Mouse (Mus musculus): ENCODE data around the gene Ddx6. TPM values are rescaled to one million over a fixed set of nuclear protein-coding genes. Genes with fewer than 3 reads are reported as not detected.
"Not testable (repeated sequence)": the region's sequence is repeated elsewhere in the genome, so short reads cannot be mapped to it uniquely, and the experiment has no call there.

Ddx6 gene
- polyA plus RNA-seq, 1 experiment, result 41.8 TPM

- TF ChIP-seq CTCF (IDR thresholded peaks at IDR 0.05; ENCODE audit: borderline replicate concordance, insufficient read depth, low read depth, low read length) (no peak), POLR2A (IDR thresholded peaks at IDR 0.05; ENCODE audit: borderline replicate concordance, insufficient read depth, low read length) (no peak)
- H3K4me3 ChIP-seq (replicated peaks; ENCODE audit: insufficient read depth, low read depth, low read length), result no peak overlapping the region
- no peaks in the 10 kb centered on the region for H3K27me3 ChIP-seq (ENCODE audit: control insufficient read depth, insufficient read depth, low read length)
- WGBS, result 72% methylated on average over 4 of the region's 4 CpGs
- no peak overlapping the region for H3K27ac ChIP-seq (ENCODE audit: insufficient read depth, low read length)
- no peak for DNase-seq
- no peaks in the 10 kb centered on the region for H3K4me1 ChIP-seq (ENCODE audit: control insufficient read depth, insufficient read depth, low read length)
Observed at GRCm38 (mm10) chr9:44573306-44573705, 31.4 kb upstream of the Ddx6 start.

- Histone ChIP-seq H3K27ac (ENCODE audit: insufficient read depth, low read length) (no peak overlapping the region), H3K4me1 (ENCODE audit: control insufficient read depth, insufficient read depth, low read length) (no peaks in the 10 kb centered on the region), H3K4me3 (replicated peaks; ENCODE audit: insufficient read depth, low read depth, low read length) (no peak overlapping the region), H3K27me3 (ENCODE audit: control insufficient read depth, insufficient read depth, low read length) (no peaks in the 10 kb centered on the region)
- WGBS, result 99% methylated on average over 2 of the region's 2 CpGs
- DNase-seq, result no peak
- TF ChIP-seq CTCF (IDR thresholded peaks at IDR 0.05; ENCODE audit: borderline replicate concordance, insufficient read depth, low read depth, low read length) (no peak), POLR2A (IDR thresholded peaks at IDR 0.05; ENCODE audit: borderline replicate concordance, insufficient read depth, low read length) (no peak)
Observed at GRCm38 (mm10) chr9:44575095-44575494, 29.6 kb upstream of the Ddx6 start.

- 90% methylated on average over 7 of the region's 7 CpGs for WGBS
- not testable (repeated sequence) for H3K27ac ChIP-seq (ENCODE audit: insufficient read depth, low read length); H3K27me3 ChIP-seq (ENCODE audit: control insufficient read depth, insufficient read depth, low read length); H3K4me1 ChIP-seq (ENCODE audit: control insufficient read depth, insufficient read depth, low read length); H3K4me3 ChIP-seq (replicated peaks; ENCODE audit: insufficient read depth, low read depth, low read length); DNase-seq
Observed at GRCm38 (mm10) chr9:44576046-44576445, 28.6 kb upstream of the Ddx6 start.

- H3K4me3 ChIP-seq (replicated peaks; ENCODE audit: insufficient read depth, low read depth, low read length), result no peak overlapping the region
- no peaks in the 10 kb centered on the region for H3K4me1 ChIP-seq (ENCODE audit: control insufficient read depth, insufficient read depth, low read length)
- TF ChIP-seq CTCF (IDR thresholded peaks at IDR 0.05; ENCODE audit: borderline replicate concordance, insufficient read depth, low read depth, low read length) (no peak), POLR2A (IDR thresholded peaks at IDR 0.05; ENCODE audit: borderline replicate concordance, insufficient read depth, low read length) (no peak)
- 45% methylated on average over 6 of the region's 6 CpGs for WGBS
- no peak overlapping the region for H3K27ac ChIP-seq (ENCODE audit: insufficient read depth, low read length)
- no peak for DNase-seq
- H3K27me3 ChIP-seq (ENCODE audit: control insufficient read depth, insufficient read depth, low read length), result no peaks in the 10 kb centered on the region
Observed at GRCm38 (mm10) chr9:44579392-44579791, 25.3 kb upstream of the Ddx6 start.

- TF ChIP-seq CTCF (IDR thresholded peaks at IDR 0.05; ENCODE audit: borderline replicate concordance, insufficient read depth, low read depth, low read length) (no peak), POLR2A (IDR thresholded peaks at IDR 0.05; ENCODE audit: borderline replicate concordance, insufficient read depth, low read length) (no peak)
- Histone ChIP-seq H3K4me3 (replicated peaks; ENCODE audit: insufficient read depth, low read depth, low read length) (no peak overlapping the region), H3K27ac (ENCODE audit: insufficient read depth, low read length) (no peak overlapping the region), H3K4me1 (ENCODE audit: control insufficient read depth, insufficient read depth, low read length) (no peaks in the 10 kb centered on the region), H3K27me3 (ENCODE audit: control insufficient read depth, insufficient read depth, low read length) (no peaks in the 10 kb centered on the region)
- no peak for DNase-seq
- 89% methylated on average over 5 of the region's 5 CpGs for WGBS
Observed at GRCm38 (mm10) chr9:44580085-44580484, 24.6 kb upstream of the Ddx6 start.

GRCm38 (mm10) chr9:44581423-44581822, 23.3 kb upstream of the Ddx6 start:
- DNase-seq, result no peak
- TF ChIP-seq CTCF (IDR thresholded peaks at IDR 0.05; ENCODE audit: borderline replicate concordance, insufficient read depth, low read depth, low read length), result no peak
- TF ChIP-seq POLR2A (IDR thresholded peaks at IDR 0.05; ENCODE audit: borderline replicate concordance, insufficient read depth, low read length), result no peak
- no peak overlapping the region for H3K4me3 ChIP-seq (replicated peaks; ENCODE audit: insufficient read depth, low read depth, low read length)
- 73% methylated on average over 3 of the region's 3 CpGs for WGBS
- no peaks in the 10 kb centered on the region for H3K27me3 ChIP-seq (ENCODE audit: control insufficient read depth, insufficient read depth, low read length)
- no peaks in the 10 kb centered on the region for H3K4me1 ChIP-seq (ENCODE audit: control insufficient read depth, insufficient read depth, low read length)
- H3K27ac ChIP-seq (ENCODE audit: insufficient read depth, low read length), result no peak overlapping the region

GRCm38 (mm10) chr9:44582390-44582789, 22.3 kb upstream of the Ddx6 start:
- 85% methylated on average over 16 of the region's 16 CpGs for WGBS
- no peaks in the 10 kb centered on the region for H3K4me1 ChIP-seq (ENCODE audit: control insufficient read depth, insufficient read depth, low read length)
- TF ChIP-seq CTCF (IDR thresholded peaks at IDR 0.05; ENCODE audit: borderline replicate concordance, insufficient read depth, low read depth, low read length) (no peak), POLR2A (IDR thresholded peaks at IDR 0.05; ENCODE audit: borderline replicate concordance, insufficient read depth, low read length) (no peak)
- no peak for DNase-seq
- no peaks in the 10 kb centered on the region for H3K27me3 ChIP-seq (ENCODE audit: control insufficient read depth, insufficient read depth, low read length)
- no peak overlapping the region for H3K4me3 ChIP-seq (replicated peaks; ENCODE audit: insufficient read depth, low read depth, low read length)
- no peak overlapping the region for H3K27ac ChIP-seq (ENCODE audit: insufficient read depth, low read length)

GRCm38 (mm10) chr9:44586640-44587261, 17.9 kb upstream of the Ddx6 start:
- TF ChIP-seq CTCF (IDR thresholded peaks at IDR 0.05; ENCODE audit: borderline replicate concordance, insufficient read depth, low read depth, low read length) (no peak), POLR2A (IDR thresholded peaks at IDR 0.05; ENCODE audit: borderline replicate concordance, insufficient read depth, low read length) (no peak)
- peaks cover 7% of the 10 kb centered on the region; the same call in 1 of the 2 replicates for H3K4me1 ChIP-seq (ENCODE audit: control insufficient read depth, insufficient read depth, low read length)
- 73% methylated on average over 8 of the region's 8 CpGs for WGBS
- no peak for DNase-seq
- no peaks in the 10 kb centered on the region for H3K27me3 ChIP-seq (ENCODE audit: control insufficient read depth, insufficient read depth, low read length)
- H3K4me3 ChIP-seq (replicated peaks; ENCODE audit: insufficient read depth, low read depth, low read length), result no peak overlapping the region
- no peak overlapping the region for H3K27ac ChIP-seq (ENCODE audit: insufficient read depth, low read length)

Data from cerebellum, adult 2 months (tissue).